ENCODE assay signal across 8 mouse cellular contexts in the genomic region with DNA sequence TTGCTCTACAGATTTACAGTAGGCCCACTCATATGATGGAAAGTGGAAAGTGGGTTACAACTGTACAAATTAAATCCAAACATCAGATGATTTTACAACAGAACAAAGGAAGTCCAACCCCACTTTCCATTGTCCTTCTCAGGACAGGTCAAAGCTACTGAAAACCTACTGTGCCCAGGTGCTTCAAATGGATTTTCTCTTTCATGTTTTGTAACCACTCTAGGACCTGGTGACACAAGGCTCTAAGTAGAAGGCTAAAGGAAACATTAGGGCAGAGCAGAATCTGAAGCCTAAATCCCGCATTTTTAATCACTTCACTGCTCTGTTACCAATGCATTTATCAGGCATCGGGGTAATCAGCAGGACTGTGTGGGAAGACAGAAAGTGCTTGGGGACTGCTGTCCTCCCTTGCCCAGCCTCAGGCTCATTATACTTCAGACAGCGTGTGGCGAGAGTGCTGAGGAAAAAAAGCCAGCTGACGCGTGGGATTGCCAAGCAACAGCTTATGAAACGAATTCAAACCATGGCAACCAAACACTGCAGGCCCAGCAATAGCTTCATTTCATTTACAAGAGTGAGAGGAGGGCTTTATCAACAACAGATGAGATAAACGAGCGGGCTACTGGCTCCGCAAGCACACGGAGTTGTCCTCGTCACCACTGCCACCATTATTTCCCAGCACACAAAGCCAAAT. TPM values are rescaled to one million over a fixed set of nuclear protein-coding genes. Genes with fewer than 3 reads are reported as not detected.
DNase-seq lines count a peak whose midpoint lies in the region; ATAC-seq and TF ChIP-seq lines count a peak whose summit lies in the region.

No protein-coding gene starts in this region.

- no peak overlapping the region for H3K27ac ChIP-seq in stomach, embryonic 16.5 days (ENCODE audit: low read length)
- H3K27ac ChIP-seq in kidney, adult 2 months (ENCODE audit: insufficient read depth, low read depth, low read length): no peak overlapping the region

- no peaks in the 10 kb centered on the region for H3K4me1 ChIP-seq in stomach, embryonic 16.5 days (ENCODE audit: control insufficient read depth, insufficient read depth, low read length)
- no peaks in the 10 kb centered on the region for H3K4me1 ChIP-seq in kidney, adult 2 months (ENCODE audit: control insufficient read depth, insufficient read depth, low read length)

- H3K27me3 ChIP-seq in stomach, embryonic 16.5 days (ENCODE audit: control insufficient read depth, insufficient read depth, low read length): no peaks in the 10 kb centered on the region
- no peaks in the 10 kb centered on the region for H3K27me3 ChIP-seq in kidney, adult 2 months (replicated peaks; ENCODE audit: control insufficient read depth, insufficient read depth, low read length)

- H3K4me2 ChIP-seq in stomach, embryonic 16.5 days (ENCODE audit: low read depth, low read length): no peak overlapping the region

- 0 out of 2 replicates have a peak, but pooled peaks have one; percentile 25 for ATAC-seq in stomach, embryonic 16.5 days (ENCODE audit: insufficient read depth, low FRiP score)
- ATAC-seq in erythroid progenitor cell, adult 5-6 weeks (replicated peaks; ENCODE audit: low FRiP score, poor library complexity, severe bottlenecking): no peak

- no peak overlapping the region for H3K9ac ChIP-seq in stomach, embryonic 16.5 days (ENCODE audit: low read length)

- no peaks in the 10 kb centered on the region for H3K36me3 ChIP-seq in stomach, embryonic 16.5 days (ENCODE audit: control insufficient read depth, insufficient read depth, low read length)
- H3K36me3 ChIP-seq in kidney, adult 2 months (ENCODE audit: control insufficient read depth, insufficient read depth, low read length): no peaks in the 10 kb centered on the region

- peak; percentile 14 for DNase-seq in ovary, postnatal 36 days (ENCODE audit: low spot score)
- no peak for DNase-seq in ovary, postnatal 10 days (ENCODE audit: low spot score)
- peak; percentile 23 to 35 for DNase-seq in heart, adult 9 months (ENCODE audit: low spot score in 2 of 2)
- peak; percentile 45 for DNase-seq in layer of hippocampus, adult 9-10 months (ENCODE audit: low spot score)
- DNase-seq in lung, postnatal 36 days: peak; percentile 64
- DNase-seq in kidney, adult 2 months: no peak

- no peak for TF ChIP-seq CTCF in kidney, adult 2 months (conservative IDR thresholded peaks at IDR 0.05; ENCODE audit: insufficient read depth, insufficient read length, low read depth, low read length)

- H3K9me3 ChIP-seq in stomach, embryonic 16.5 days (replicated peaks; ENCODE audit: control insufficient read depth, low read length): no peaks in the 10 kb centered on the region

- TF ChIP-seq POLR2A in kidney, adult 2 months (IDR thresholded peaks at IDR 0.05; ENCODE audit: low read depth, low read length): no peak

- 56% methylated on average over 12 of the region's 12 CpGs for WGBS in stomach, embryonic 16.5 days
- WGBS in kidney, adult 2 months: 70% methylated on average over 12 of the region's 12 CpGs

- no peak overlapping the region for H3K4me3 ChIP-seq in stomach, embryonic 16.5 days (replicated peaks; ENCODE audit: low read length)
- H3K4me3 ChIP-seq in kidney, adult 2 months (ENCODE audit: insufficient read depth, low read depth, low read length): no peak overlapping the region

RNA-seq across cellular contexts. Expression of a gene that starts 40.7 kb away (rescaled TPM):
- polyA plus RNA-seq in stomach, embryonic 16.5 days (2015; fragmentation: Nextera tagmentation; extraction: Ambion mirVana): 0.46 and 0.56 TPM in 2 replicates
- 0.88 and 0.90 TPM in 2 replicates for polyA plus RNA-seq in kidney, adult 2 months (2012; rRNA removed)
- total RNA-seq in erythroid progenitor cell, adult 5-6 weeks (2015; ENCODE audit: low replicate concordance): not detected in 2 replicates
- total RNA-seq in erythroid progenitor cell, adult 5-6 weeks (2017; ENCODE audit: low replicate concordance): not detected in 2 replicates

Comparison
In these comparisons a context has a peak if more than half of its experiments do, and no peak if none do; other contexts are left out.
1. DNase-seq: peak in ovary, postnatal 36 days (single experiment), heart, adult 9 months (2 of 2), layer of hippocampus, adult 9-10 months (single experiment) and lung, postnatal 36 days (single experiment); none in ovary, postnatal 10 days (single experiment) and kidney, adult 2 months (single experiment).